ENCODE assay signal across 17 mouse cellular contexts in genomic region chr7:66968661-66969060, GRCm38 (mm10).
A peak's percentile ranks its signal among the peaks of the same experiment; 100 is the strongest.
DNase-seq lines count a peak whose midpoint lies in the region; ATAC-seq lines count a peak whose summit lies in the region.
"Had no signal": no experiment of that assay in that cellular context is flagged by ENCODE, and none has a peak within 500 bp of the region (broad histone marks: within the 10 kb centered on the region; RNA-seq: fewer than 3 reads in every experiment).

No protein-coding gene starts in this region.

- no peak overlapping the region for H3K9ac ChIP-seq in heart, embryonic 12.5 days
- H3K9ac ChIP-seq in heart, embryonic 11.5 days (ENCODE audit: low read depth, low read length), result no peak overlapping the region
- no peak overlapping the region for H3K9ac ChIP-seq in stomach, embryonic 15.5 days
- H3K9ac ChIP-seq: forebrain, postnatal 0 days; kidney, embryonic 15.5 days had no signal

- ATAC-seq in heart, embryonic 12.5 days (ENCODE audit: insufficient number of reproducible peaks, low FRiP score), result peak; percentile 5; the same call in 1 of the 2 replicates
- no peak for ATAC-seq in heart, embryonic 11.5 days (replicated peaks; ENCODE audit: insufficient number of reproducible peaks, low FRiP score, low TSS enrichment)
- no peak for ATAC-seq in stomach, embryonic 15.5 days (ENCODE audit: insufficient read depth, low FRiP score, low read depth)
- ATAC-seq: forebrain, postnatal 0 days had no signal

- H3K27me3 ChIP-seq in heart, embryonic 12.5 days (replicated peaks), result no peaks in the 10 kb centered on the region
- H3K27me3 ChIP-seq in heart, embryonic 11.5 days (ENCODE audit: control insufficient read depth, insufficient read depth, low read length), result no peaks in the 10 kb centered on the region
- no peaks in the 10 kb centered on the region for H3K27me3 ChIP-seq in stomach, embryonic 15.5 days (replicated peaks)
- H3K27me3 ChIP-seq: kidney, embryonic 15.5 days had no signal

- DNase-seq in kidney, postnatal 14 days, result peak; percentile 36
- no peak for DNase-seq in kidney, postnatal 4 days
- peak; percentile 34 for DNase-seq in testis, postnatal 10 days (ENCODE audit: low spot score)
- DNase-seq in testis, postnatal 14 days (ENCODE audit: low spot score), result no peak
- no peak for DNase-seq in left cerebral cortex, postnatal 25 days (ENCODE audit: low spot score in 2 of 2)
- DNase-seq: adrenal gland, adult 8-10 months; B cell, adult 2 months; cerebellum, postnatal 10 days; forebrain, postnatal 0 days; liver; lung, postnatal 10 days; right cerebral cortex, postnatal 25 days had no signal

- H3K4me1 ChIP-seq in heart, embryonic 12.5 days (replicated peaks), result peaks cover 54% of the 10 kb centered on the region
- peaks cover 16% of the 10 kb centered on the region for H3K4me1 ChIP-seq in heart, embryonic 11.5 days (ENCODE audit: control insufficient read depth, insufficient read depth, low read length)
- peaks cover 5% of the 10 kb centered on the region; the same call in 1 of the 2 replicates for H3K4me1 ChIP-seq in stomach, embryonic 15.5 days

- H3K4me2 ChIP-seq in heart, embryonic 12.5 days, result no peak overlapping the region
- no peak overlapping the region for H3K4me2 ChIP-seq in heart, embryonic 11.5 days
- no peak overlapping the region for H3K4me2 ChIP-seq in stomach, embryonic 15.5 days
- H3K4me2 ChIP-seq: kidney, embryonic 15.5 days had no signal

- H3K27ac ChIP-seq in heart, embryonic 12.5 days (ENCODE audit: poor library complexity, severe bottlenecking), result no peak overlapping the region
- H3K27ac ChIP-seq in heart, embryonic 11.5 days (ENCODE audit: low read depth, low read length), result no peak overlapping the region
- H3K27ac ChIP-seq in stomach, embryonic 15.5 days, result peak overlapping the region; percentile 21; the same call in 1 of the 2 replicates
- H3K27ac ChIP-seq: kidney, embryonic 15.5 days had no signal

- no peak overlapping the region for H3K4me3 ChIP-seq in heart, embryonic 12.5 days
- H3K4me3 ChIP-seq in heart, embryonic 11.5 days (ENCODE audit: low read depth, low read length), result no peak overlapping the region
- no peak overlapping the region for H3K4me3 ChIP-seq in stomach, embryonic 15.5 days (replicated peaks)
- H3K4me3 ChIP-seq: kidney, embryonic 15.5 days; midbrain, embryonic 10.5 days had no signal

- WGBS in heart, embryonic 12.5 days, result 58% methylated on average over 6 of the region's 6 CpGs
- WGBS in heart, embryonic 11.5 days (ENCODE audit: insufficient replicate concordance), result 64% methylated on average over 6 of the region's 6 CpGs
- 48% methylated on average over 6 of the region's 6 CpGs for WGBS in stomach, embryonic 15.5 days

- H3K9me3 ChIP-seq in heart, embryonic 12.5 days (replicated peaks), result no peaks in the 10 kb centered on the region
- no peaks in the 10 kb centered on the region for H3K9me3 ChIP-seq in heart, embryonic 11.5 days (replicated peaks; ENCODE audit: control insufficient read depth, low read length)
- no peaks in the 10 kb centered on the region for H3K9me3 ChIP-seq in stomach, embryonic 15.5 days
- H3K9me3 ChIP-seq: kidney, embryonic 15.5 days; midbrain, embryonic 10.5 days had no signal

- intact Hi-C loops in left cerebral cortex, postnatal 25 days (cut with DNase I), result no loop called here

- H3K36me3 ChIP-seq in heart, embryonic 12.5 days, result no peaks in the 10 kb centered on the region
- no peaks in the 10 kb centered on the region for H3K36me3 ChIP-seq in heart, embryonic 11.5 days (ENCODE audit: control insufficient read depth, insufficient read depth, low read length)
- H3K36me3 ChIP-seq in stomach, embryonic 15.5 days, result no peaks in the 10 kb centered on the region
- H3K36me3 ChIP-seq: kidney, embryonic 15.5 days; midbrain, embryonic 10.5 days had no signal

Comparison
In these comparisons a context has a peak if more than half of its experiments do, and no peak if none do; other contexts are left out.
1. DNase-seq: peak in kidney, postnatal 14 days (single experiment) and testis, postnatal 10 days (single experiment); none in kidney, postnatal 4 days (0 of 2), testis, postnatal 14 days (single experiment) and left cerebral cortex, postnatal 25 days (0 of 2).